Mouse (Mus musculus): ENCODE data around the gene Sspo. TPM values are rescaled to one million over a fixed set of nuclear protein-coding genes. Genes with fewer than 3 reads are reported as not detected.

Gene Sspo
- 0.40 and 0.46 TPM in 2 replicates for polyA plus RNA-seq (2015; fragmentation: Nextera tagmentation; extraction: Ambion mirVana)

- Histone ChIP-seq H3K4me1 (peaks cover 18% of the 10 kb centered on the region), H3K4me2 (no peak within 1 kb of the TSS), H3K27ac (no peak within 1 kb of the TSS), H3K27me3 (replicated peaks) (no peaks in the 10 kb centered on the region), H3K9me3 (no peaks in the 10 kb centered on the region), H3K36me3 (replicated peaks) (no peaks in the 10 kb centered on the region), H3K4me3 (no peak within 1 kb of the TSS), H3K9ac (no peak within 1 kb of the TSS)
- 72% methylated on average over 1 of the region's 1 CpGs for WGBS
- no peak for ATAC-seq (replicated peaks)
Observed at GRCm38 (mm10) chr6:48447929-48448328, at the start of gene Sspo. Gene Sspo, plus strand, starts transcription at chr6:48448229.

- no peak overlapping the region for H3K27ac ChIP-seq
- ATAC-seq (replicated peaks) = no peak
- WGBS = 95% methylated on average over 5 of the region's 5 CpGs
- no peak overlapping the region for H3K4me2 ChIP-seq
- peaks cover 4% of the 10 kb centered on the region for H3K36me3 ChIP-seq (replicated peaks)
- H3K9me3 ChIP-seq = no peaks in the 10 kb centered on the region
- H3K4me1 ChIP-seq = peaks cover 27% of the 10 kb centered on the region
- no peak overlapping the region for H3K4me3 ChIP-seq
- H3K27me3 ChIP-seq (replicated peaks) = no peaks in the 10 kb centered on the region
- no peak overlapping the region for H3K9ac ChIP-seq
Observed at GRCm38 (mm10) chr6:48399906-48400305, 48.1 kb upstream of the Sspo start.

GRCm38 (mm10) chr6:48404071-48404470 is 44.0 kb upstream of the Sspo start:
- no peaks in the 10 kb centered on the region for H3K9me3 ChIP-seq
- H3K4me1 ChIP-seq = no peaks in the 10 kb centered on the region
- no peaks in the 10 kb centered on the region for H3K27me3 ChIP-seq (replicated peaks)
- no peak overlapping the region for H3K27ac ChIP-seq
- 93% methylated on average over 5 of the region's 5 CpGs for WGBS
- ATAC-seq (replicated peaks) = no peak
- H3K9ac ChIP-seq = no peak overlapping the region
- peaks cover 33% of the 10 kb centered on the region for H3K36me3 ChIP-seq (replicated peaks)
- H3K4me2 ChIP-seq = no peak overlapping the region
- no peak overlapping the region for H3K4me3 ChIP-seq

GRCm38 (mm10) chr6:48409726-48410343 is 38.2 kb upstream of the Sspo start:
- H3K36me3 ChIP-seq (replicated peaks) = peaks cover 76% of the 10 kb centered on the region
- H3K27me3 ChIP-seq (replicated peaks) = no peaks in the 10 kb centered on the region
- H3K9ac ChIP-seq = no peak overlapping the region
- no peak overlapping the region for H3K4me2 ChIP-seq
- H3K9me3 ChIP-seq = no peaks in the 10 kb centered on the region
- ATAC-seq (replicated peaks) = no peak
- H3K4me1 ChIP-seq = no peaks in the 10 kb centered on the region
- no peak overlapping the region for H3K27ac ChIP-seq
- 94% methylated on average over 4 of the region's 4 CpGs for WGBS
- H3K4me3 ChIP-seq = no peak overlapping the region

- H3K27me3 ChIP-seq (replicated peaks) = no peaks in the 10 kb centered on the region
- H3K4me1 ChIP-seq = no peaks in the 10 kb centered on the region
- peaks cover 78% of the 10 kb centered on the region for H3K36me3 ChIP-seq (replicated peaks)
- no peaks in the 10 kb centered on the region for H3K9me3 ChIP-seq
- H3K9ac ChIP-seq = no peak overlapping the region
- H3K27ac ChIP-seq = no peak overlapping the region
- H3K4me3 ChIP-seq = no peak overlapping the region
- 80% methylated on average over 3 of the region's 3 CpGs for WGBS
- no peak for ATAC-seq (replicated peaks)
- no peak overlapping the region for H3K4me2 ChIP-seq
Observed at GRCm38 (mm10) chr6:48410551-48410950, 37.5 kb upstream of the Sspo start.

GRCm38 (mm10) chr6:48411193-48412092 is 36.6 kb upstream of the Sspo start:
- no peaks in the 10 kb centered on the region for H3K27me3 ChIP-seq (replicated peaks)
- peaks cover 84% of the 10 kb centered on the region for H3K36me3 ChIP-seq (replicated peaks)
- H3K4me2 ChIP-seq = no peak overlapping the region
- ATAC-seq (replicated peaks) = no peak
- no peak overlapping the region for H3K9ac ChIP-seq
- 93% methylated on average over 6 of the region's 6 CpGs for WGBS
- no peaks in the 10 kb centered on the region for H3K9me3 ChIP-seq
- H3K27ac ChIP-seq = no peak overlapping the region
- no peak overlapping the region for H3K4me3 ChIP-seq
- H3K4me1 ChIP-seq = no peaks in the 10 kb centered on the region

GRCm38 (mm10) chr6:48412147-48412546 is 35.9 kb upstream of the Sspo start:
- no peak overlapping the region for H3K4me3 ChIP-seq
- no peaks in the 10 kb centered on the region for H3K27me3 ChIP-seq (replicated peaks)
- H3K9ac ChIP-seq = no peak overlapping the region
- H3K4me2 ChIP-seq = no peak overlapping the region
- H3K27ac ChIP-seq = no peak overlapping the region
- 94% methylated on average over 4 of the region's 4 CpGs for WGBS
- no peaks in the 10 kb centered on the region for H3K9me3 ChIP-seq
- H3K36me3 ChIP-seq (replicated peaks) = peaks cover 84% of the 10 kb centered on the region
- H3K4me1 ChIP-seq = no peaks in the 10 kb centered on the region
- no peak for ATAC-seq (replicated peaks)

- 90% methylated on average over 3 of the region's 3 CpGs for WGBS
- Histone ChIP-seq H3K4me1 (no peaks in the 10 kb centered on the region), H3K4me3 (no peak overlapping the region), H3K9me3 (no peaks in the 10 kb centered on the region), H3K36me3 (replicated peaks) (peaks cover 79% of the 10 kb centered on the region), H3K27me3 (replicated peaks) (no peaks in the 10 kb centered on the region), H3K9ac (no peak overlapping the region), H3K4me2 (no peak overlapping the region), H3K27ac (no peak overlapping the region)
- no peak for ATAC-seq (replicated peaks)
Observed at GRCm38 (mm10) chr6:48412662-48413061, 35.4 kb upstream of the Sspo start.

- no peak overlapping the region for H3K4me2 ChIP-seq
- no peak overlapping the region for H3K4me3 ChIP-seq
- ATAC-seq (replicated peaks) = no peak
- no peak overlapping the region for H3K27ac ChIP-seq
- no peaks in the 10 kb centered on the region for H3K9me3 ChIP-seq
- no peaks in the 10 kb centered on the region for H3K4me1 ChIP-seq
- H3K27me3 ChIP-seq (replicated peaks) = no peaks in the 10 kb centered on the region
- H3K36me3 ChIP-seq (replicated peaks) = peaks cover 76% of the 10 kb centered on the region
- 88% methylated on average over 10 of the region's 10 CpGs for WGBS
- no peak overlapping the region for H3K9ac ChIP-seq
Observed at GRCm38 (mm10) chr6:48413081-48413480, 34.9 kb upstream of the Sspo start.

- Histone ChIP-seq H3K4me1 (no peaks in the 10 kb centered on the region), H3K9ac (no peak overlapping the region), H3K4me3 (no peak overlapping the region), H3K27ac (no peak overlapping the region), H3K36me3 (replicated peaks) (peaks cover 59% of the 10 kb centered on the region), H3K4me2 (no peak overlapping the region), H3K9me3 (no peaks in the 10 kb centered on the region), H3K27me3 (replicated peaks) (no peaks in the 10 kb centered on the region)
- WGBS = 96% methylated on average over 1 of the region's 1 CpGs
- ATAC-seq (replicated peaks) = no peak
Observed at GRCm38 (mm10) chr6:48414886-48415285, 33.1 kb upstream of the Sspo start.

GRCm38 (mm10) chr6:48415636-48416035 is 32.4 kb upstream of the Sspo start:
- no peaks in the 10 kb centered on the region for H3K4me1 ChIP-seq
- 98% methylated on average over 7 of the region's 7 CpGs for WGBS
- no peak overlapping the region for H3K4me3 ChIP-seq
- H3K36me3 ChIP-seq (replicated peaks) = peaks cover 51% of the 10 kb centered on the region
- no peak overlapping the region for H3K27ac ChIP-seq
- ATAC-seq (replicated peaks) = no peak
- no peak overlapping the region for H3K9ac ChIP-seq
- no peak overlapping the region for H3K4me2 ChIP-seq
- no peaks in the 10 kb centered on the region for H3K27me3 ChIP-seq (replicated peaks)
- H3K9me3 ChIP-seq = no peaks in the 10 kb centered on the region

- no peak overlapping the region for H3K4me3 ChIP-seq
- no peak overlapping the region for H3K9ac ChIP-seq
- no peaks in the 10 kb centered on the region for H3K9me3 ChIP-seq
- 0 out of 2 replicates have a peak, but pooled peaks cover 3% of the 10 kb centered on the region for H3K4me1 ChIP-seq
- H3K4me2 ChIP-seq = no peak overlapping the region
- WGBS = 88% methylated on average over 2 of the region's 2 CpGs
- no peak for ATAC-seq (replicated peaks)
- H3K27me3 ChIP-seq (replicated peaks) = no peaks in the 10 kb centered on the region
- H3K27ac ChIP-seq = no peak overlapping the region
- H3K36me3 ChIP-seq (replicated peaks) = peaks cover 44% of the 10 kb centered on the region
Observed at GRCm38 (mm10) chr6:48416486-48416885, 31.5 kb upstream of the Sspo start.

All from midbrain, embryonic 15.5 days (tissue).